Mouse (Mus musculus): Measurements from ENCODE around the gene Stk24.

Stk24 gene

DNA sequence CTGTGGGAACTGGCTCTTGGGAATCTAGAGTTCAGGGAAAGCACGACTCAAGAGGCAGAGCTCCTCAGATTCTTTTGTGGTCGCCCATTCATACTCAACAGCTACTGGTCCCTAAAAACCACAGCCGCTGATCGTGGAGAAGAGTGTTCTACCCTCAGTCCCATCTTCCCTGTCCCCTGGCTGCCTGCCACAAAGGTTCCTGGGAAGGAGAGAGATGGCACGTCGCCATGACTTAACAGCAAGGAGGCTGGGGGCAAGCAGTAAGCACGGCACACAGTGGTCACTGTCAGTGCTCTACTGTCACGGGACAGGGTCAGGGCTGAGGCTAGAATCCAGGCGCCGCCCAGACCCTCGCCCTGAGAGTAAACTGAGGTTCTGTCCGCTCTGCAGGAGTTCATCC lies 104.8 kb downstream of the Stk24 start:
- ChIA-PET POLR2A (interaction anchor here in 3 of 4 experiments (0.8 to 1.3 kb wide), 7 partner anchors 9 to 157 kb away, joined by 3 to 5 read pairs (median 3); no protein-coding TSS in a partner anchor), CTCF (interaction anchor here in 3 of 4 experiments (0.7 to 3.7 kb wide), 4 partner anchors 15 to 793 kb away, joined by 3 to 18 read pairs (median 4); no protein-coding TSS in a partner anchor)

DNA sequence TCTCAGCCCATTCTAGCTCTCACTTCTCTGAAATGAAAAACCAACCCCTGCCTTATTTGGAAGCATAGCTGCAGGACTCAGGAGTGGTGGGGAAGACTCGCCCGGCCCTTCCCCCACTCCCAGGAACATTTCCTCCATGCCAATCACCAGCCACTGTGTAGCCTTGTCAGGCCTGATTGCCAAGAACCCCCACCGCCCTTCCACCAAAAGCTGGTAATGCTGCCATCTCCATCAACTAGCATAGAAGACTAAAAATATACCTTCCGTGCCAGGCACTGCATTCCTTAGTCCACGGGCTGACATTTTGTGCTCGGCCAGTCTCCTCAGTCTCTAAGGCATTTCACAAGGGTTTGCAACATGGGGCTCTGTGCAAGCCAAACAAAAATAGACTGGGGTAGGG lies 109.3 kb downstream of the Stk24 start:
- CTCF ChIA-PET = interaction anchor here in 3 of 4 experiments (0.6 to 1.7 kb wide), 4 partner anchors 10 to 439 kb away, joined by 3 to 18 read pairs (median 5); no protein-coding TSS in a partner anchor
- POLR2A ChIA-PET = interaction anchor here in 2 of 4 experiments (0.6 kb wide), 2 partner anchors 391 to 1191 kb away, joined by 3 read pairs; no protein-coding TSS in a partner anchor

DNA sequence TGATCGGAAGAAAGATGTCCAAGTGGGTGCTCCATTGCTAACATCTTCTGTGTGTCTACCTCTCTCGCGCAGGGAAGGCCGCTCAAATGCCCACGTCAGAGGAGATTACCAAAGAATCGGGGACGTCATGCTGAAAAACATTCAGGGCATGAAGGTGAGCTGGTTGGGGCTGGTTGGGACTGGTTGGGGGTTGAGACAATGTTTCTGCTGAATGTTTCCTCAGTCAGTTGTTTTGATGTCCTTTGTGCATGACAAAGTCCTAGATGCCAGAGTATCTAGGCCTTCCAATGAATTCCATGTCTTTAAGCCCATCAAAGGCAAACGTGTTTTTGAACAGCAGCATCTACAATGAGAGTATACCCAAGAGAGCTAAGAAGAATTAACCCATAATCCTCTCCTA lies 112.0 kb downstream of the Stk24 start:
- CTCF ChIA-PET = interaction anchor here in 2 of 4 experiments (0.7 to 1.3 kb wide), 6 partner anchors 8 to 239 kb away, joined by 3 to 7 read pairs (median 4); no protein-coding TSS in a partner anchor
- POLR2A ChIA-PET = interaction anchor here in 3 of 4 experiments (0.7 to 1.7 kb wide), 12 partner anchors 8 to 436 kb away, joined by 3 to 7 read pairs (median 3); partner anchors contain the start of gene Stk24 (in 1 of the 3)

DNA sequence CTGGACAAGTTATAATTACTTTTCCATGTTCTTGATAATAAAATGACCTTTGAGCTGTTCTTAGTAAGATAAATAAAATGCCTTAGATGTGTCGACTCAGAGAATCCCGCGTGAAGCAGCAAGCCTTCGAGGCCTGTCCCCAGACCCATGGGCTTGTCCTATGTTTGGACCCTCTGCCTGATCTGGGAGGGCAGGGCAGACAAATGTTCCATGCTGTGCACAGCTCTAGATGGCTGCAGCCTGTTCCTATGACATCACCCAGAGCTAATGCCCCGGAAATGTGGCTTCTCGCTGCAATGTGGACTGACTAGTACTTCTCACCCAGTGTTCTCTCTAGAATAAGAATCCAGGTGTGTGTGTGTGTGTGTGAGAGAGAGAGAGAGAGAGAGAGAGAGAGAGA lies 115.4 kb downstream of the Stk24 start:
- POLR2A ChIA-PET = interaction anchor here in 1 of 4 experiments (0.7 to 1.0 kb wide), 2 partner anchors 11 to 15 kb away, joined by 3 to 5 read pairs; no protein-coding TSS in a partner anchor

DNA sequence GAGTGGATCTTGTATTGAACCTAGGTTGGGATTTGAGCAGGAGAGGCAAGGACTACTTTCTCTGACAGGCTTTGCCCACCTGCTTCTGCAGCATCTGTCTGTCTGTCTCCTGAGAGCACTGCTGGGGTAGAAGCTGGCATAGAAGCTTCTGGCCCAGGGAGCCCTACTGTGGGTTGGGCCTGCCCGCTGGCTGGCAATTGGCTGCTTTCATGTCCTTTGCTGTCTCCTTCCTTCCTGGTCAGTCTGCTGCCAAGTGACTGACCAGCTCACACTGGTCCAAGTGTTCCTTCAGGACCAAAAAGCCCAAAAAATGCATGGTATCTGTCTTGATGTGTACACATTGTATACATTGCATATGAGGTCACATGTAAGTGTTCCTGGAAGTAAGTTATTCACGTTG lies 115.9 kb downstream of the Stk24 start:
- POLR2A ChIA-PET = interaction anchor here in 2 of 4 experiments (0.7 to 1.0 kb wide), 3 partner anchors 9 to 15 kb away, joined by 3 to 5 read pairs (median 3); no protein-coding TSS in a partner anchor
- CTCF ChIA-PET = interaction anchor here in 2 of 4 experiments (0.6 to 1.5 kb wide), 2 partner anchors 9 to 66 kb away, joined by 3 read pairs; no protein-coding TSS in a partner anchor

More for the DNA sequence above, 115.4 kb downstream of the Stk24 start:
- CTCF ChIA-PET = interaction anchor here in 2 of 4 experiments (0.6 to 1.5 kb wide), 3 partner anchors 10 to 315 kb away, joined by 3 to 4 read pairs (median 3); no protein-coding TSS in a partner anchor

DNA sequence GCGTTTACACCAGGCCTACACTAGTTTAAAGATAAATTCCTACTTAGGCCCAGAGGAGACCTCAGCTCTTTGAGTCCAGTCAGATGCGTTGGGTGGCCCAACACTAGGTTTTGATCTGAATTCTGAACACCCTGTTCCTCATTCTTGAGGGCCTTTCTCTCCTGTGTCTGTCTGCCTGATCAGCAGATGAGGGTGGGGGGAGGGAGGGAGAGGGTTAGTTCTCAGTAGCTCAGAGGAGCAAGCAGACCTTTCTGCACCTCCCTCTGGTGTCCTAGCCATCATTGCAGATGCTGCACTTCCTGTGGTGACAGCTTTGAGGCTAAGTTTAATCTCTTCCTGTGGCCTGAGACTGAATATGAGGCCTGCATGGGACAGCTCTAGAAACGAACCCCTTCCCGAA lies 117.2 kb downstream of the Stk24 start:
- POLR2A ChIA-PET = interaction anchor here in 2 of 4 experiments (0.6 to 1.0 kb wide), 6 partner anchors 10 to 339 kb away, joined by 3 to 7 read pairs (median 3); no protein-coding TSS in a partner anchor
- CTCF ChIA-PET = interaction anchor here in 3 of 4 experiments (0.5 to 1.3 kb wide), 5 partner anchors 44 to 193 kb away, joined by 3 to 4 read pairs (median 3); no protein-coding TSS in a partner anchor

DNA sequence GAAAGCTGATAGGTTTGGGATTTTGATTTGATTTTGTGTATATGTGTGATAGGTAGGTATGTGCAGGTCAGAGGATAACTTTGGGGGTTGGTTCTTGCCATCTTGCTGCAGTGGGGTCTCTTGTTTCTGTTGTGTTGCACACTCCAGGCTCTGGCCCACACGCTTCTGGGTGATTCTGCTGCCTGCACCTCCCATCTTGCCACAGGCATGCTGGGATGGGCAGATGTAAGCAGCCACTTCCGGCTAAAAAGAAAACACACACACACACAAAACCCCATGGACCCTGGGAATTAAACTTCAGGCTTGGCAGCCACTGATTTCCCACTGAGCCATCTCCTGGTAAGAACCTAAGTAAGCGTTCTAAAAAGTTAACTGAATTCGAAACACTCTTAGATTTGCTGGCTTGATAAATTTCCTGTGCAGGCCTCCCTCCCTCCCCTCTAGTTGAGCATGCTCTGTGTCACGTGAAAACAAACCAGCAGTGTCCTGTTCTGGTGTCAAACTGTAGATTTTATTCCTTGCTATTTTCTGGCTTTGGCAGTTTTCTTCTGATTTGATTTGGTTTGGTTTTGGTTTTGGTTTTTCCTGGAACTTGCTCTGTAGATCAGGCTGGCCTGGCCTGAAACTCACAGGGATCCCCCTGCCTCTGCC lies 118.5 kb downstream of the Stk24 start:
- ChIA-PET CTCF (interaction anchor here in 1 of 4 experiments (2.1 kb wide), 1 partner anchor 12 kb away, joined by 18 read pairs; no protein-coding TSS in a partner anchor), POLR2A (no interaction called here)

DNA sequence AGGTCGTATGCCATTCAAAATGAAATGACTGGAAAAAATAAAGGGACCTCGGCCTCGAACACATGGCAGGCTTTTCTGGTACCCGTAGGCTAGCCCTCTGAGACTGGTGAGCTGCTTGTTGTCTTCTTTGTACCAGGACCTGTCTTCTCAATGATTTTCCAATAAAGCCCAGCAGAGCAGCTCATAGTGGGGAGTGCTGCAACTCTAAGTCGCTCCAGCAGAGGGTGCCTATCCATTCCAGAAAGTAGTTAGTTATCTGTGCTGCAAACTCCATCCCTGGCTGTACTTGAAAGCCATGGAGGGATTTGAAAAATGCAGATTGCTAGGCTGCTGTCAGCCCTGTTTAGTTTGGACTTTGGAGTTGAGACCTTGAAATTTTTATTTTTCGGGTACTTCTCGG lies 120.0 kb downstream of the Stk24 start:
- CTCF ChIA-PET = interaction anchor here (0.5 to 2.1 kb wide), 46 partner anchors 8 to 428 kb away, joined by 3 to 18 read pairs (median 4); no protein-coding TSS in a partner anchor
- POLR2A ChIA-PET = interaction anchor here in 2 of 4 experiments (0.7 to 1.7 kb wide), 7 partner anchors 9 to 196 kb away, joined by 3 to 4 read pairs (median 3); no protein-coding TSS in a partner anchor

DNA sequence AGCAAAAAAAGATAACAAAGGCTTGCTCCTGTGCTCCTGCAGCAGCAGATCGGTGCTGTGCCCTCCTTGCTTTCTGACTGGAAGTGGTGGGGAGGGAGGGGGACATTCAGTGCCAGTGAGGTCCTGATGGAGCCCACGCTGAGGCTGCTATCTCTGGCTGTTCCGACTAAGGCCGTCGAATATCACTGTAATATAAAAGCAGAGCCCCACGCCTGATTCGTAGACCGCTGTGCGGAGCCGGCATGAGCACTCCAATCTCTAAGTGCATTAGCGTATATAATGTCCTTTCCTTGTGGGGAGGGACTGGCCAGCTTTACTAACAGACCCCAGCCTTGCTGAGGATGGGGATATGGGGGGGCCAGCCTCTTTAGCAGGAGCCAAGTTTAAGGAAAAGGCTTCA lies 120.5 kb downstream of the Stk24 start:
- ChIA-PET POLR2A (interaction anchor here in 2 of 4 experiments (0.6 to 1.7 kb wide), 11 partner anchors 9 to 199 kb away, joined by 3 to 4 read pairs (median 3); no protein-coding TSS in a partner anchor), CTCF (interaction anchor here (0.5 to 2.1 kb wide), 51 partner anchors 8 to 952 kb away, joined by 3 to 18 read pairs (median 4); no protein-coding TSS in a partner anchor)

DNA sequence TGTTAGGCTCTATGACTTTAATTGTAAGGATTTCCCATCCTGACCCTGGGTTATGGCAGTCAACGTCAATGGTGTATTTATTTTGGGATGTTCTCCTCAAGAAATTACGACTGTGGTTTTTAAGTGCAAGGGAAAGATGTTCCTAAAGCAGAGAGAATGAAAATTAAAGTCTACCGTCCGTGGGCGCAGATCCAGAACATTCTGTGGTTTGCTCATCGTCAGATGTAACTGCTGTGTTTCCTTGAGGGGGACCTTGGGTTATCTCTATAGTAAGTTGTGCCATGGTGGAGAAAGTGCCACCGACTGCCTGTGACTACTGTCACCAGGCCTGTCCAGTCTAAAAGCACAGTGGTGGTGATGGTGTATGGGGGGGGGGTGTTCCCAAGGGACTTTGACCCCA lies 122.9 kb downstream of the Stk24 start:
- POLR2A ChIA-PET = no interaction called here
- CTCF ChIA-PET = interaction anchor here in 1 of 4 experiments (0.7 kb wide), 1 partner anchor 8 kb away, joined by 3 read pairs; no protein-coding TSS in a partner anchor

DNA sequence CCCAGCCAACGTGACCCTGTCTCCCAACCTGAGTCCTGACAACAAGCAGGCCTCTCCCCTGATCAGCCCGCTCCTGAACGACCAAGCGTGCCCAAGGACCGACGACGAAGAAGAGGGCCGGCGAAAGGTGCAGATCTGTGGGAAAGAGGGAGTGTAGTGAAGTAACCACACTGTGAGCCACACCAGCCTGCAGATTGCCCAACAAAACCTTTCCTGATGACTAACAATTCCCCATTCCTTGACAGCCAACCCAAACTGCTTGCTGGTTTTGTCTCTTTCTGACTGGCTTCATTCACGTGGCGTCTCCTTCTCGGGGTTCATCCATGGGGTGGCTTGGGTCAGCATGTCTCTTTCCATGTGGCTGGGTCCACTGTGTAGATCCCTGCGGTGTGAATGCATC lies 124.3 kb downstream of the Stk24 start:
- CTCF ChIA-PET = no interaction called here
- POLR2A ChIA-PET = interaction anchor here in 2 of 4 experiments (0.6 to 1.6 kb wide), 6 partner anchors 10 to 424 kb away, joined by 3 to 7 read pairs (median 4); partner anchors contain the start of gene Farp1 (in 1 of the 2)

DNA sequence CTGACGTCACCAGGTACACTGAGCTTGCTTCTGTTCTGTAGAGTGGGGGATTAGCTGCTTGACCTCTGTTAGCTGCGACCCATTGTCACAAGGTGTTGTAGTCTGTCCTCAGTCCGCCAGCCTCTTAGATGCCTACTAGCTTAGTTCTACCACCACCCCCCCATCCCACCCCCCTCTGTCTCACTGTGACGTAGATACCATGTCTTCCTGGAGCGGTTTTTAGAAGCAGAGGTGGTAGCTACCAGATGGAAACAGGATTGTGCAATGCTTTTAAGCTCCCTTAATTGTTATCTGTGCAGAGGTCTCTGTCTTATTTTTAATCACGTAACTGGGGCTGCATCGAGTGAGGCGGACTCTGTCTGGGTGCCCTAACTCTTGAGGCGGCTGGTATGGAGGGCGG lies 124.9 kb downstream of the Stk24 start:
- ChIA-PET CTCF (interaction anchor here in 2 of 4 experiments (0.7 kb wide), 2 partner anchors 9 to 18 kb away, joined by 3 read pairs; no protein-coding TSS in a partner anchor), POLR2A (interaction anchor here in 3 of 4 experiments (0.6 to 1.9 kb wide), 10 partner anchors 9 to 423 kb away, joined by 3 to 7 read pairs (median 4); partner anchors contain the start of gene Farp1 (in 1 of the 3))

DNA sequence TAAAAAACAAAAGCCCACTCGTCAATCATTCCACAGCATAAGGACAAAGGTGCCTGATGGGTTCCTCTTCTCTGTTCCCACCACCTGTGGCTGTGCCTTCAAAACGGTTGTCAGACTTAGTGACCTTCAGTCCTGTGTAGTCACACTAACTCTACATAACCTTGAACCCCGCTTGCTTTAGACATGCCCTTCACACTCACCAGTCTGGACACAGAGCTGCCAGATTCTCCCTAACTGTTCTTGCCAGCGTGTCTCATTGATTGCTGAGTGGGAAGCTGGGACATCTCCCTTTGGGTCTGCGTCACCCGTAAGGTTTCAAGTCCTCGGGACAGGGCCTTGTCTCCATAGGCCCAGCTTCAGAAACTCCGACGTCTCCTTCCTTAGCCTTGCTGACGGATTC lies 127.3 kb downstream of the Stk24 start:
- ChIA-PET CTCF (interaction anchor here in 1 of 4 experiments (0.6 to 0.7 kb wide), 2 partner anchors 27 to 185 kb away, joined by 3 to 5 read pairs; no protein-coding TSS in a partner anchor), POLR2A (interaction anchor here in 3 of 4 experiments (0.5 to 1.5 kb wide), 8 partner anchors 10 to 172 kb away, joined by 3 to 6 read pairs (median 3); no protein-coding TSS in a partner anchor)

DNA sequence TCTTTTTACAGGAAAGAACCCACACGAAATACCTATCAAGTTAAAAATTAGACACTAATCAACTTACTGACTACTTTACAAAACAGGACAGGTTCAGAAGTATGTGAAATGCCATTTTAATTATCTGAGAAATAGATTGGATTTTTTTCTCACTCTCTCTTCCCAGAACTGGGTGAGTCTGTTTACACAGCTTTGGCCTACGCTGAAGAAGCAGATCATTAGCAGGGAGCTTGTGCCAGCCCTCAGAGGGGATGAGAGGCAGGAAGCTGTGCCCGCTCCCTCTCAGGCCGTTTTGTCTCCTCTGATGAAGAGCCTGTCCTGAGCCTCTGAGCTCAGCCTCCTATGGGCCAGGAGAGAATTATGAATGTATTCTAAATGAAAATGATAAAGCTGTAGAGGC lies 128.1 kb downstream of the Stk24 start:
- ChIA-PET CTCF (interaction anchor here in 1 of 4 experiments (1.3 kb wide), 1 partner anchor 8 kb away, joined by 3 read pairs; no protein-coding TSS in a partner anchor), POLR2A (interaction anchor here in 2 of 4 experiments (0.9 to 1.5 kb wide), 3 partner anchors 11 to 135 kb away, joined by 3 read pairs; no protein-coding TSS in a partner anchor)

DNA sequence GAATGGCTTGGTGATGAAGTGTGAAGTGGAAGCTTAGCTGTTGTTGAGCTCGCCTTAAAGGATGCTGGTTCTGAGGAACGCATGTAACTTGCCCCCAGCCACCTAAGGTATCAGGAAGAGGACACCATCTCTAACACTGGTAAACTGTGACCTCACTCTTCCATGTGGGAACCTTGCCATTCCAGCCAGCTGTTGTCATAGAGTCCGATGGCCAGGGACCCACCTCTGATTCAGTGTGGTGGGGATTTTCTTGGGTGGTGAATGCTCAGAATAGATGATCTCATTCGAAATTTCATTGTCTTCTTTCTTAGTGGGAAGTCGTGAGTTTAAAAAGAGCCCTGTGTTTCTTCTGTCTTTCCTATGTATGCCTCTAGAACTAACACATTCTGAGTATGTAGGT lies 128.7 kb downstream of the Stk24 start:
- CTCF ChIA-PET = interaction anchor here in 1 of 4 experiments (1.3 kb wide), 1 partner anchor 9 kb away, joined by 3 read pairs; no protein-coding TSS in a partner anchor
- POLR2A ChIA-PET = no interaction called here

DNA sequence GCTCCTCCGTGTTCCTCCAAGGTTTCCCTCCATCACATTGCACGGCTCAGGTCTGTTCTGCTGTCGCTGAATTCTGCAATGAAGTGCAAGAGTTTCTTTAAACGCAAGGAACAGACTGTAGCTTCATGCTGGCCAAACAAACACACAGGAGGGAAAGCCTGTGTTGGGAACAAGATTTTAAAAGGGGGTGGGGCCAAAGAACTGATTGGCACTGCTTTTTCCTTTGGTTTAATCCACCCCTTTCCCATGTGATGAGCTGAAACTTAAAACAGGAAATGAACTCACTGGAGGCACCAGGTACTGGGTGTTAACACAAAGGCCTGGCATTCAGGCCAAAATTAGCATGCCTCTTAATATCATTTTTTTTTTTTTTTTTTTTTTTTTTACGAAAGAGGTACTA lies 131.5 kb downstream of the Stk24 start:
- ChIA-PET POLR2A (interaction anchor here in 3 of 4 experiments (0.6 to 1.2 kb wide), 8 partner anchors 11 to 955 kb away, joined by 3 to 5 read pairs (median 3); no protein-coding TSS in a partner anchor), CTCF (interaction anchor here in 3 of 4 experiments (0.6 to 1.9 kb wide), 4 partner anchors 11 to 908 kb away, joined by 3 to 18 read pairs (median 7); no protein-coding TSS in a partner anchor)

DNA sequence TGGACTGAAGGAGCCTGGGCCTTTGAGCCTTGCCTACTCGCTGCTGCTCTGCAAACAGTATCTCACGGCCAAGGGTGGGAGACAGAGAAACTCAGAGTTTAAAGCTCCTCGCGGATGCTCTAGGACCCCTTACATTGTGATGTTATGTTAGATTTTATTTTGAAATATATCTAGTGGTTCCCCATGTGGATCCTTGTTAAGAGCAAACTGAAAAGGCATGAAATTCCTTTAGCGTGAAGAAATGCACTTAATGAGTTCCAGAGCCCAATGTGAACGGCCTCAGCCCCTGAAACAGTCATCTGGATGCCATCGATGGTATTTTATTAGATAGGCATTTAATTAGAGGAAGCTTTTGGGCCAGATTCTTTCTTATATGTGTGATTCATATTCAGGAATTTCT lies 132.5 kb downstream of the Stk24 start:
- ChIA-PET CTCF (interaction anchor here in 3 of 4 experiments (0.6 to 1.5 kb wide), 4 partner anchors 11 to 298 kb away, joined by 3 to 5 read pairs (median 3); no protein-coding TSS in a partner anchor), POLR2A (interaction anchor here in 1 of 4 experiments (0.8 to 1.2 kb wide), 2 partner anchors 19 to 248 kb away, joined by 3 to 4 read pairs; no protein-coding TSS in a partner anchor)

Data from embryonic stem cell, embryonic (primary cell).